Mouse (Mus musculus) embryonic fibroblast, embryonic 13.5 days (primary cell): ENCODE data around the gene Tmub2.

Source experiments
- CTCF ChIP-seq: IDR thresholded peaks from 2 replicates; pipeline ENCODE4 v1.5.1; 2011; ENCODE audit warnings: mild to moderate bottlenecking, control low read depth, low read length, moderate library complexity, borderline replicate concordance; ENCODE audit not compliant: insufficient read depth
- POLR2A ChIP-seq: IDR thresholded peaks from 2 replicates; pipeline ENCODE4 v1.6.1; 2011; ENCODE audit warnings: low read depth, mild to moderate bottlenecking, control low read depth, low read length, moderate library complexity

DNA sequence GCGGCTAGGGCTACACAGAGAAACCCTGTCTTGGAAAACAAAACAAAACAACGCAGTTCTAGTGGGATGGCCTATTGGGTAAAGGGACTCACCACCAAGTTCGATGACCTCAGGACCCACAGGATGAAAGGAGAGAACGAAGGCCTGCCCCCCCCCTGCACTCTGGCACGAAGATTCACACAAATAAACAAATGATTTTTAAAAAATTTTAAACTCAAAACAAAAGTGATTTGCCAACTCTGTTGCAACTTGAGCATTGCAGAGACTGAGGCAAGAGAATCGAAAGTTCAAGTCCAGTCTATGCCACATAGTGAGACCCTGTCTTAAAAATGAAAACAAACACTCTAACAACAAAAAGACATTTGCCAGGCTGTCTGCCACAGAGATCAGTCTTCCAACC, 44.1 kb upstream of the Tmub2 start:
- no peak for TF ChIP-seq POLR2A
- TF ChIP-seq CTCF = no peak
